Mouse (Mus musculus) myocyte (in vitro differentiated cells): ENCODE results near the gene Nmral1. TPM values are rescaled to one million over a fixed set of nuclear protein-coding genes. Genes with fewer than 3 reads are reported as not detected.

Experiments used
- H3K27me3 ChIP-seq: one replicate; pipeline ENCODE4 v1.6.1; 2011; ENCODE audit not compliant: control insufficient read depth, insufficient read depth, insufficient read length
- H3K36me3 ChIP-seq: one replicate; pipeline ENCODE4 v1.6.1; 2011; ENCODE audit not compliant: control insufficient read depth, insufficient read depth
- H3K4me2 ChIP-seq: one replicate; pipeline ENCODE4 v1.6.1; 2011; ENCODE audit warnings: low read depth, control low read depth
- H3K4me3 ChIP-seq: one replicate; pipeline ENCODE4 v1.5.1; 2011; ENCODE audit warnings: mild to moderate bottlenecking, control low read depth, moderate library complexity
- H3K79me2 ChIP-seq: one replicate; pipeline ENCODE4 v1.6.1; 2011; ENCODE audit not compliant: control insufficient read depth, insufficient read depth
- H3ac ChIP-seq: one replicate; pipeline ENCODE4 v1.6.1; 2011; ENCODE audit not compliant: control insufficient read depth, insufficient read length
- CEBPB ChIP-seq: IDR thresholded peaks from 2 replicates; pipeline ENCODE4 v1.6.1; 2011; ENCODE audit warnings: mild to moderate bottlenecking, moderate library complexity; ENCODE audit not compliant: poor library complexity, insufficient read depth, severe bottlenecking
- E2F4 ChIP-seq: IDR thresholded peaks from one replicate; pipeline ENCODE4 v1.6.1; 2011; ENCODE audit warnings: mild to moderate bottlenecking, control low read depth, moderate library complexity; ENCODE audit not compliant: insufficient read depth
- MAX ChIP-seq: IDR thresholded peaks from one replicate; pipeline ENCODE4 v1.6.1; 2011; ENCODE audit warnings: low read depth, mild to moderate bottlenecking, control low read depth
- MYOD1 ChIP-seq, 3 experiments: IDR thresholded peaks; one replicate each; pipeline ENCODE4 v1.6.1; 2011; ENCODE audit warnings: control low read depth in 2 of 3, low read depth in 2 of 3, mild to moderate bottlenecking in 2 of 3, moderate library complexity in 1 of 3; ENCODE audit not compliant: insufficient read length in 2 of 3, control insufficient read depth in 1 of 3
- MYOG ChIP-seq, 3 experiments: IDR thresholded peaks; one replicate each; pipeline ENCODE4 v1.6.1; 2011; ENCODE audit warnings: control low read depth in 2 of 3, low read depth in 2 of 3, mild to moderate bottlenecking in 2 of 3; ENCODE audit not compliant: insufficient read length in 2 of 3, control insufficient read depth in 1 of 3, insufficient read depth in 1 of 3
- POLR2A ChIP-seq: IDR thresholded peaks from one replicate; pipeline ENCODE4 v1.6.1; 2011; ENCODE audit warnings: low read depth, mild to moderate bottlenecking, control low read depth, moderate library complexity; ENCODE audit not compliant: insufficient read length
- POLR2AphosphoS2 ChIP-seq: IDR thresholded peaks from one replicate; pipeline ENCODE4 v1.6.1; 2011; ENCODE audit warnings: low read depth, control low read depth; ENCODE audit not compliant: insufficient read length
- REST ChIP-seq: IDR thresholded peaks from one replicate; pipeline ENCODE4 v1.6.1; 2011; ENCODE audit warnings: mild to moderate bottlenecking, control low read depth, moderate library complexity; ENCODE audit not compliant: insufficient read depth, insufficient read length
- SRF ChIP-seq: IDR thresholded peaks from one replicate; pipeline ENCODE4 v1.6.1; 2011; ENCODE audit warnings: low read depth; ENCODE audit not compliant: control insufficient read depth, insufficient read length
- TCF12 ChIP-seq: IDR thresholded peaks from one replicate; pipeline ENCODE4 v1.6.1; 2011; ENCODE audit warnings: mild to moderate bottlenecking, control low read depth; ENCODE audit not compliant: poor library complexity, insufficient read depth, severe bottlenecking
- TCF3 ChIP-seq: IDR thresholded peaks from one replicate; pipeline ENCODE4 v1.6.1; 2011; ENCODE audit warnings: low read depth, control low read depth; ENCODE audit not compliant: insufficient read length
- USF1 ChIP-seq: IDR thresholded peaks from one replicate; pipeline ENCODE4 v1.6.1; 2011; ENCODE audit warnings: low read depth, mild to moderate bottlenecking, control low read depth, moderate library complexity
- polyA plus RNA-seq: library from polyadenylated mRNA; unstranded; fragments of >200 nt; fragmentation: generic; extraction: Trizol; gene quantifications from one replicate; pipeline ENCODE4 v1.2.1, GENCODE M21; 2012; ENCODE audit warnings: missing spikeins

Gene Nmral1
- polyA plus RNA-seq, 1 experiment, result 13.3 TPM

- no peak overlapping the region for H3K4me3 ChIP-seq
- no peaks in the 10 kb centered on the region for H3K79me2 ChIP-seq
- TF ChIP-seq POLR2AphosphoS2 (no peak), SRF (no peak), MYOD1 (IDR thresholded peaks at IDR 0.05; ENCODE audit: control insufficient read depth in 1 of 3, insufficient read length in 2 of 3, low read depth in 2 of 3) (no peak), E2F4 (no peak), USF1 (no peak), MYOG (IDR thresholded peaks at IDR 0.05; ENCODE audit: control insufficient read depth in 1 of 3, insufficient read depth in 1 of 3, insufficient read length in 2 of 3, low read depth in 2 of 3) (no peak), POLR2A (no peak), REST (no peak), TCF3 (no peak)
- peaks cover 21% of the 10 kb centered on the region for H3K36me3 ChIP-seq
- no peaks in the 10 kb centered on the region for H3K27me3 ChIP-seq
- H3ac ChIP-seq, result no peak overlapping the region
- no peak overlapping the region for H3K4me2 ChIP-seq
These were observed 51.9 kb downstream of the Nmral1 start for GRCm38 (mm10) chr16:4667190-4667808.

GRCm38 (mm10) chr16:4665726-4666125, 53.4 kb downstream of the Nmral1 start:
- Histone ChIP-seq H3ac (no peak overlapping the region), H3K79me2 (no peaks in the 10 kb centered on the region), H3K36me3 (peaks cover 19% of the 10 kb centered on the region), H3K4me2 (no peak overlapping the region), H3K4me3 (no peak overlapping the region), H3K27me3 (no peaks in the 10 kb centered on the region)
- no peak for TF ChIP-seq SRF
- no peak for TF ChIP-seq CEBPB
- TF ChIP-seq TCF12, result no peak
- no peak for TF ChIP-seq MYOG (IDR thresholded peaks at IDR 0.05; ENCODE audit: control insufficient read depth in 1 of 3, insufficient read depth in 1 of 3, insufficient read length in 2 of 3, low read depth in 2 of 3)
- TF ChIP-seq POLR2A, result no peak
- no peak for TF ChIP-seq USF1
- TF ChIP-seq E2F4, result no peak
- no peak for TF ChIP-seq TCF3
- no peak for TF ChIP-seq POLR2AphosphoS2
- TF ChIP-seq MAX, result no peak
- no peak for TF ChIP-seq REST
- TF ChIP-seq MYOD1 (IDR thresholded peaks at IDR 0.05; ENCODE audit: control insufficient read depth in 1 of 3, insufficient read length in 2 of 3, low read depth in 2 of 3), result no peak

- TF ChIP-seq USF1, result no peak
- TF ChIP-seq POLR2A, result no peak
- TF ChIP-seq POLR2AphosphoS2, result no peak
- no peak for TF ChIP-seq REST
- TF ChIP-seq SRF, result no peak
- TF ChIP-seq MYOG (IDR thresholded peaks at IDR 0.05; ENCODE audit: control insufficient read depth in 1 of 3, insufficient read depth in 1 of 3, insufficient read length in 2 of 3, low read depth in 2 of 3), result no peak
- no peak for TF ChIP-seq TCF3
- no peak for TF ChIP-seq E2F4
- no peak for TF ChIP-seq CEBPB
- no peak for TF ChIP-seq MYOD1 (IDR thresholded peaks at IDR 0.05; ENCODE audit: control insufficient read depth in 1 of 3, insufficient read length in 2 of 3, low read depth in 2 of 3)
- no peak for TF ChIP-seq MAX
- TF ChIP-seq TCF12, result no peak
- no peak overlapping the region for H3K4me2 ChIP-seq
- H3ac ChIP-seq, result no peak overlapping the region
- H3K79me2 ChIP-seq, result no peaks in the 10 kb centered on the region
- H3K4me3 ChIP-seq, result no peak overlapping the region
- H3K36me3 ChIP-seq, result peaks cover 14% of the 10 kb centered on the region
- no peaks in the 10 kb centered on the region for H3K27me3 ChIP-seq
These were observed 55.4 kb downstream of the Nmral1 start for GRCm38 (mm10) chr16:4663806-4664205.

- no peak for TF ChIP-seq E2F4
- no peak for TF ChIP-seq REST
- no peak for TF ChIP-seq MAX
- TF ChIP-seq SRF, result no peak
- no peak for TF ChIP-seq POLR2A
- no peak for TF ChIP-seq USF1
- TF ChIP-seq TCF3, result no peak
- TF ChIP-seq MYOD1 (IDR thresholded peaks at IDR 0.05; ENCODE audit: control insufficient read depth in 1 of 3, insufficient read length in 2 of 3, low read depth in 2 of 3), result peak in 2 of 3 experiments; percentile 68 to 82
- no peak for TF ChIP-seq TCF12
- TF ChIP-seq CEBPB, result no peak
- no peak for TF ChIP-seq POLR2AphosphoS2
- peak in 1 of 3 experiments; percentile 68 for TF ChIP-seq MYOG (IDR thresholded peaks at IDR 0.05; ENCODE audit: control insufficient read depth in 1 of 3, insufficient read depth in 1 of 3, insufficient read length in 2 of 3, low read depth in 2 of 3)
- H3K4me2 ChIP-seq, result no peak overlapping the region
- no peaks in the 10 kb centered on the region for H3K79me2 ChIP-seq
- H3K27me3 ChIP-seq, result no peaks in the 10 kb centered on the region
- H3K4me3 ChIP-seq, result no peak overlapping the region
- peaks cover 14% of the 10 kb centered on the region for H3K36me3 ChIP-seq
- H3ac ChIP-seq, result no peak overlapping the region
These were observed 57.6 kb downstream of the Nmral1 start for GRCm38 (mm10) chr16:4661605-4662004.

Other genes with a start within 250 kb of the Nmral1 start
- gene Srl, start 177.5 kb downstream of the Nmral1 start, polyA plus RNA-seq, result 381 TPM
- 4.0 TPM for gene Tfap4, start 159.5 kb downstream of the Nmral1 start, polyA plus RNA-seq
- 29.6 TPM for gene Glis2, start 124.6 kb downstream of the Nmral1 start, polyA plus RNA-seq
- gene Pam16, start 94.4 kb downstream of the Nmral1 start, polyA plus RNA-seq, result 98.6 TPM
- 34.7 TPM for gene Vasn, start 79.4 kb downstream of the Nmral1 start, polyA plus RNA-seq
- gene Dnaja3, start 79.4 kb downstream of the Nmral1 start, polyA plus RNA-seq, result 69.5 TPM
- gene Coro7, start 39.6 kb downstream of the Nmral1 start, polyA plus RNA-seq, result 15.2 TPM
- 46.7 TPM for gene Hmox2, start 7.0 kb upstream of the Nmral1 start, polyA plus RNA-seq
- gene Cdip1, start 70.9 kb upstream of the Nmral1 start, polyA plus RNA-seq, result 44.9 TPM
- 0.08 TPM for gene 4930562C15Rik, start 116.1 kb upstream of the Nmral1 start, polyA plus RNA-seq
- gene Ubald1, start 161.0 kb upstream of the Nmral1 start, polyA plus RNA-seq, result 79.5 TPM
- gene Mgrn1, start 166.9 kb upstream of the Nmral1 start, polyA plus RNA-seq, result 59.3 TPM
- gene Nudt16l1, start 219.4 kb upstream of the Nmral1 start, polyA plus RNA-seq, result 46.1 TPM
- 25.2 TPM for gene Anks3, start 244.8 kb upstream of the Nmral1 start, polyA plus RNA-seq